Mouse (Mus musculus): Measurements from ENCODE around the gene S100pbp. TPM values are rescaled to one million over a fixed set of nuclear protein-coding genes. Genes with fewer than 3 reads are reported as not detected.

The S100pbp gene
- polyA plus RNA-seq, 1 experiment from 2014 or later = 30.5 TPM

GRCm38 (mm10) chr4:129124652-129125146 lies 64.8 kb downstream of the S100pbp start:
- H3K36me3 ChIP-seq (ENCODE audit: control insufficient read depth, insufficient read depth, low read length) = no peaks in the 10 kb centered on the region
- no peak overlapping the region for H3K9ac ChIP-seq (ENCODE audit: low read length)
- peaks cover 14% of the 10 kb centered on the region for H3K4me1 ChIP-seq (ENCODE audit: control insufficient read depth, insufficient read depth, low read length)
- H3K9me3 ChIP-seq (ENCODE audit: control insufficient read depth, low read length) = no peaks in the 10 kb centered on the region
- ATAC-seq (ENCODE audit: insufficient number of reproducible peaks, low FRiP score, low TSS enrichment, low read depth) (no peak), DNase-seq (ENCODE audit: low spot score) (no peak)
- 7% methylated on average over 13 of the region's 13 CpGs for WGBS
- H3K4me2 ChIP-seq (ENCODE audit: low read depth, severe bottlenecking) = 0 out of 2 replicates have a peak overlapping the region, but pooled peaks have one; percentile 14
- peaks cover 39% of the 10 kb centered on the region for H3K27me3 ChIP-seq (ENCODE audit: control insufficient read depth, insufficient read depth, low read length)
- H3K27ac ChIP-seq (replicated peaks; ENCODE audit: low read depth, low read length) = no peak overlapping the region
- H3K4me3 ChIP-seq (ENCODE audit: low read depth, low read length) = no peak overlapping the region

GRCm38 (mm10) chr4:129122719-129123118 lies 66.8 kb downstream of the S100pbp start:
- H3K27me3 ChIP-seq (ENCODE audit: control insufficient read depth, insufficient read depth, low read length) = peaks cover 41% of the 10 kb centered on the region
- no peak overlapping the region for H3K9ac ChIP-seq (ENCODE audit: low read length)
- H3K36me3 ChIP-seq (ENCODE audit: control insufficient read depth, insufficient read depth, low read length) = no peaks in the 10 kb centered on the region
- no peak for ATAC-seq (ENCODE audit: insufficient number of reproducible peaks, low FRiP score, low TSS enrichment, low read depth)
- H3K4me2 ChIP-seq (ENCODE audit: low read depth, severe bottlenecking) = no peak overlapping the region
- WGBS = 27% methylated on average over 8 of the region's 8 CpGs
- H3K4me1 ChIP-seq (ENCODE audit: control insufficient read depth, insufficient read depth, low read length) = peaks cover 14% of the 10 kb centered on the region
- no peak overlapping the region for H3K4me3 ChIP-seq (ENCODE audit: low read depth, low read length)
- DNase-seq (ENCODE audit: low spot score) = no peak
- H3K9me3 ChIP-seq (ENCODE audit: control insufficient read depth, low read length) = no peaks in the 10 kb centered on the region
- H3K27ac ChIP-seq (replicated peaks; ENCODE audit: low read depth, low read length) = no peak overlapping the region

DNA sequence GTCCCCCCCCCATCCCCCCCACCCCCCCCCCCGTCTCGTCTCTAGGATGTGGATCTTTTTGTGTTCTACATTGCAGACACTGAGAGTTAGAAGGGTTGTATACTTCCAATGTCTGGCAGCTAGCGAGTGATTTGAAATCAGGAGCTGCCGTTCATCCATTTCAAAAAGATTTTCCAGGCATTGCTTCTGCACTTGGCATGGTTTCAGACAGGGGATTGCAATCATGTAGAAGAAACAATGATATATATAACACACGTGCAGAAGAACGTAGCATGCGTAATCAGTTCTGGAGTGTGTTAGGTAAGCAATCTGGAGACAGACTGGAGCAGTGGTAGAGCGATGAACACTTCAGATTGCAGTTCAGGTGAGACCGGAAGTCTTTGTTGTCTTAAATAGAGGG lies 67.4 kb downstream of the S100pbp start:
- Histone ChIP-seq H3K27ac (replicated peaks; ENCODE audit: low read depth, low read length) (no peak overlapping the region), H3K4me3 (ENCODE audit: low read depth, low read length) (no peak overlapping the region), H3K27me3 (ENCODE audit: control insufficient read depth, insufficient read depth, low read length) (peaks cover 41% of the 10 kb centered on the region), H3K9ac (ENCODE audit: low read length) (no peak overlapping the region), H3K9me3 (ENCODE audit: control insufficient read depth, low read length) (no peaks in the 10 kb centered on the region), H3K4me2 (ENCODE audit: low read depth, severe bottlenecking) (no peak overlapping the region), H3K36me3 (ENCODE audit: control insufficient read depth, insufficient read depth, low read length) (no peaks in the 10 kb centered on the region), H3K4me1 (ENCODE audit: control insufficient read depth, insufficient read depth, low read length) (peaks cover 14% of the 10 kb centered on the region)
- 38% methylated on average over 9 of the region's 9 CpGs for WGBS
- no peak for DNase-seq (ENCODE audit: low spot score)
- ATAC-seq (ENCODE audit: insufficient number of reproducible peaks, low FRiP score, low TSS enrichment, low read depth) = no peak

- DNase-seq (ENCODE audit: low spot score) = no peak
- H3K4me2 ChIP-seq (ENCODE audit: low read depth, severe bottlenecking) = peak within 1 kb of the TSS; percentile 71
- peak within 1 kb of the TSS; percentile 32 for H3K4me3 ChIP-seq (ENCODE audit: low read depth, low read length)
- H3K9me3 ChIP-seq (ENCODE audit: control insufficient read depth, low read length) = no peaks in the 10 kb centered on the region
- H3K36me3 ChIP-seq (ENCODE audit: control insufficient read depth, insufficient read depth, low read length) = no peaks in the 10 kb centered on the region
- H3K27ac ChIP-seq (replicated peaks; ENCODE audit: low read depth, low read length) = no peak within 1 kb of the TSS
- H3K4me1 ChIP-seq (ENCODE audit: control insufficient read depth, insufficient read depth, low read length) = peaks cover 14% of the 10 kb centered on the region
- H3K27me3 ChIP-seq (ENCODE audit: control insufficient read depth, insufficient read depth, low read length) = peaks cover 41% of the 10 kb centered on the region
- WGBS = 2% methylated on average over 17 of the region's 17 CpGs
- H3K9ac ChIP-seq (ENCODE audit: low read length) = no peak within 1 kb of the TSS
- 0 out of 2 replicates have a peak, but pooled peaks have one; percentile 7 for ATAC-seq (ENCODE audit: insufficient number of reproducible peaks, low FRiP score, low TSS enrichment, low read depth)
Observed at GRCm38 (mm10) chr4:129121569-129122086, 67.9 kb downstream of the S100pbp start, which contains the start of gene Hpca. Gene Hpca, minus strand, starts transcription at chr4:129122036.

- no peaks in the 10 kb centered on the region for H3K9me3 ChIP-seq (ENCODE audit: control insufficient read depth, low read length)
- peak overlapping the region; percentile 32 for H3K4me3 ChIP-seq (ENCODE audit: low read depth, low read length)
- H3K9ac ChIP-seq (ENCODE audit: low read length) = no peak overlapping the region
- peak; percentile 86 for DNase-seq (ENCODE audit: low spot score)
- no peak for ATAC-seq (ENCODE audit: insufficient number of reproducible peaks, low FRiP score, low TSS enrichment, low read depth)
- under 1% methylated on average over 59 of the region's 59 CpGs for WGBS
- H3K27me3 ChIP-seq (ENCODE audit: control insufficient read depth, insufficient read depth, low read length) = peaks cover 41% of the 10 kb centered on the region
- peaks cover 14% of the 10 kb centered on the region for H3K4me1 ChIP-seq (ENCODE audit: control insufficient read depth, insufficient read depth, low read length)
- no peak overlapping the region for H3K27ac ChIP-seq (replicated peaks; ENCODE audit: low read depth, low read length)
- no peaks in the 10 kb centered on the region for H3K36me3 ChIP-seq (ENCODE audit: control insufficient read depth, insufficient read depth, low read length)
- H3K4me2 ChIP-seq (ENCODE audit: low read depth, severe bottlenecking) = peak overlapping the region; percentile 71
Observed at GRCm38 (mm10) chr4:129120520-129121445, 68.7 kb downstream of the S100pbp start.

DNA sequence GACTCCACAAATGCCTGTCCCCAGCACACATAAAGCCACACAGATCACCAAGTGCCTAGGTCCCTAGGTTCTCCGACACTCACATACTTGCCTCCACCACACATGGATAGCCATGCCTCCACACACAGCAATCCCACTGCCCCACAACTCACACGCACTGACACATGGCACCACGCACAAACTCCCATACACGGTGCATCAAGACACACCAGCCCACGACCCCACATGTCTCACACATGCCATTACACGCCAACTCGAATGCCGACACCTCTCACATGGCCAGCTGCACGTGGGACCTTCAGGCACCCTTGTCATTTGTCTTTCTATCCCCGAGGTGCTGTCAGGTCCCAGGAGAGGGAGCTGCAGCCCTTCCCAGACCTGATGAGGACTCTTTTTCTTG lies 69.8 kb downstream of the S100pbp start:
- no peak overlapping the region for H3K9ac ChIP-seq (ENCODE audit: low read length)
- no peak overlapping the region for H3K27ac ChIP-seq (replicated peaks; ENCODE audit: low read depth, low read length)
- H3K4me2 ChIP-seq (ENCODE audit: low read depth, severe bottlenecking) = no peak overlapping the region
- 71% methylated on average over 10 of the region's 10 CpGs for WGBS
- peaks cover 39% of the 10 kb centered on the region for H3K27me3 ChIP-seq (ENCODE audit: control insufficient read depth, insufficient read depth, low read length)
- ATAC-seq (ENCODE audit: insufficient number of reproducible peaks, low FRiP score, low TSS enrichment, low read depth) (no peak), DNase-seq (ENCODE audit: low spot score) (no peak)
- H3K36me3 ChIP-seq (ENCODE audit: control insufficient read depth, insufficient read depth, low read length) = no peaks in the 10 kb centered on the region
- peaks cover 11% of the 10 kb centered on the region for H3K4me1 ChIP-seq (ENCODE audit: control insufficient read depth, insufficient read depth, low read length)
- no peaks in the 10 kb centered on the region for H3K9me3 ChIP-seq (ENCODE audit: control insufficient read depth, low read length)
- H3K4me3 ChIP-seq (ENCODE audit: low read depth, low read length) = no peak overlapping the region

GRCm38 (mm10) chr4:129117720-129118510 lies 71.6 kb downstream of the S100pbp start:
- no peak for ATAC-seq (ENCODE audit: insufficient number of reproducible peaks, low FRiP score, low TSS enrichment, low read depth)
- H3K27ac ChIP-seq (replicated peaks; ENCODE audit: low read depth, low read length) = no peak overlapping the region

DNA sequence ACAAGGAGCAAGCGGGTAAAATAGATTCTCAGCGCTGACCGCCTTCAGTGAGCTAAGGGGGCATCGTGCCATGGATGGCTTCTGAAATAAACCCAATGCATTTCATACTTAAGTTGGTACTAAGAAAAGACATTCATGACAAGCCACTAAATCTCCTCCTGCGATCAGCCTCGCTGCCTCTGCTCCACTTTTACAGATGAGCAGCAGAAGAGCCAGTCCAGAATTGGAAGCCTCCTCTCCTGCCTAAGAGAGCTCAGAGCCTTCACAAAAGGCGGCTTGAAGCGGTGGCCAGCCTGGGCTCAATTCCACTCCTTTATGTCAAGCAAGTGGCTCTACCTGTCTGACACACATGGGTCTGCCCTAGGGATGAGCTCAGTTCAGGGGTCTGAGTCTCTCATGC lies 72.8 kb downstream of the S100pbp start:
- Histone ChIP-seq H3K27ac (replicated peaks; ENCODE audit: low read depth, low read length) (no peak overlapping the region), H3K9me3 (ENCODE audit: control insufficient read depth, low read length) (no peaks in the 10 kb centered on the region), H3K4me2 (ENCODE audit: low read depth, severe bottlenecking) (no peak overlapping the region), H3K27me3 (ENCODE audit: control insufficient read depth, insufficient read depth, low read length) (peaks cover 20% of the 10 kb centered on the region), H3K4me3 (ENCODE audit: low read depth, low read length) (no peak overlapping the region), H3K9ac (ENCODE audit: low read length) (no peak overlapping the region), H3K36me3 (ENCODE audit: control insufficient read depth, insufficient read depth, low read length) (no peaks in the 10 kb centered on the region), H3K4me1 (ENCODE audit: control insufficient read depth, insufficient read depth, low read length) (peaks cover 11% of the 10 kb centered on the region)
- ATAC-seq (ENCODE audit: insufficient number of reproducible peaks, low FRiP score, low TSS enrichment, low read depth) = no peak
- WGBS = 92% methylated on average over 8 of the region's 8 CpGs
- DNase-seq (ENCODE audit: low spot score) = no peak

More at GRCm38 (mm10) chr4:129117720-129118510, 71.6 kb downstream of the S100pbp start:
- WGBS = 86% methylated on average over 14 of the region's 14 CpGs
- Histone ChIP-seq H3K4me2 (ENCODE audit: low read depth, severe bottlenecking) (no peak overlapping the region), H3K36me3 (ENCODE audit: control insufficient read depth, insufficient read depth, low read length) (no peaks in the 10 kb centered on the region), H3K9ac (ENCODE audit: low read length) (no peak overlapping the region), H3K9me3 (ENCODE audit: control insufficient read depth, low read length) (no peaks in the 10 kb centered on the region), H3K4me3 (ENCODE audit: low read depth, low read length) (no peak overlapping the region), H3K4me1 (ENCODE audit: control insufficient read depth, insufficient read depth, low read length) (peaks cover 11% of the 10 kb centered on the region), H3K27me3 (ENCODE audit: control insufficient read depth, insufficient read depth, low read length) (peaks cover 31% of the 10 kb centered on the region)
- DNase-seq (ENCODE audit: low spot score) = no peak

Measured in limb, embryonic 11.5 days (tissue).